Mouse (Mus musculus) hindbrain, embryonic 15.5 days (tissue): ENCODE measurements around the gene Afp. TPM values are rescaled to one million over a fixed set of nuclear protein-coding genes. Genes with fewer than 3 reads are reported as not detected.

Experiments used
- ATAC-seq: fragments of 200-750 bp; cut with Nextera tagmentation; 2 replicates; pipeline ENCODE4 v1.8.0; 2017; ENCODE audit warnings: low read depth, moderate number of reproducible peaks, moderate TSS enrichment; ENCODE audit not compliant: low FRiP score
- H3K27ac ChIP-seq: fragments of 300-500 bp; sonication (generic); replicated peaks from 2 replicates; pipeline ENCODE4 v1.5.1; 2015; ENCODE audit warnings: mild to moderate bottlenecking, inconsistent platforms
- H3K27me3 ChIP-seq: fragments of 300-500 bp; sonication (generic); 2 replicates; pipeline ENCODE4 v1.6.1; 2015; ENCODE audit warnings: control low read depth, inconsistent platforms
- H3K36me3 ChIP-seq: fragments of 300-500 bp; sonication (generic); 2 replicates; pipeline ENCODE4 v1.6.1; 2015; ENCODE audit warnings: control low read depth, inconsistent platforms
- H3K4me1 ChIP-seq: fragments of 300-500 bp; sonication (generic); replicated peaks from 2 replicates; pipeline ENCODE4 v1.6.1; 2015; ENCODE audit warnings: control low read depth, inconsistent platforms
- H3K4me2 ChIP-seq: fragments of 300-500 bp; sonication (generic); 2 replicates; pipeline ENCODE4 v1.6.1; 2015; ENCODE audit warnings: moderate library complexity, mild to moderate bottlenecking, inconsistent platforms
- H3K4me3 ChIP-seq: fragments of 300-500 bp; sonication (generic); 2 replicates; pipeline ENCODE4 v1.5.1; 2015; ENCODE audit warnings: mild to moderate bottlenecking, inconsistent platforms
- H3K9ac ChIP-seq: fragments of 300-500 bp; sonication (generic); 2 replicates; pipeline ENCODE4 v1.6.1; 2015; ENCODE audit warnings: inconsistent platforms
- H3K9me3 ChIP-seq: fragments of 300-500 bp; sonication (generic); 2 replicates; pipeline ENCODE4 v1.6.1; 2016; ENCODE audit warnings: control low read depth, inconsistent platforms
- WGBS: fragments of 180-500 bp; shearing (Covaris S2); methylation state at CpG from one replicate; pipeline ENCODE4 v1.1.7; 2015; 5-methylcytosine and 5-hydroxymethylcytosine counted together
- polyA plus RNA-seq: library from polyadenylated mRNA; unstranded; fragments of >200 nt; fragmentation: Nextera tagmentation; extraction: Ambion mirVana; gene quantifications from 2 replicates; pipeline ENCODE4 v1.2.1, GENCODE M21; 2015

Gene Afp
- polyA plus RNA-seq, 1 experiment from 2014 or later = 3.0 TPM

GRCm38 (mm10) chr5:90509828-90510592, 19.5 kb downstream of the Afp start:
- Histone ChIP-seq H3K36me3 (no peaks in the 10 kb centered on the region), H3K27ac (no peak overlapping the region), H3K4me2 (no peak overlapping the region), H3K4me3 (no peak overlapping the region), H3K9me3 (no peaks in the 10 kb centered on the region), H3K4me1 (no peaks in the 10 kb centered on the region), H3K9ac (no peak overlapping the region), H3K27me3 (no peaks in the 10 kb centered on the region)
- ATAC-seq = no peak
- 92% methylated on average over 5 of the region's 5 CpGs for WGBS

- no peaks in the 10 kb centered on the region for H3K4me1 ChIP-seq
- H3K4me2 ChIP-seq = no peak overlapping the region
- WGBS = 89% methylated on average over 6 of the region's 6 CpGs
- H3K27me3 ChIP-seq = no peaks in the 10 kb centered on the region
- H3K36me3 ChIP-seq = no peaks in the 10 kb centered on the region
- H3K27ac ChIP-seq = no peak overlapping the region
- H3K9me3 ChIP-seq = no peaks in the 10 kb centered on the region
- ATAC-seq = no peak
- no peak overlapping the region for H3K9ac ChIP-seq
- H3K4me3 ChIP-seq = no peak overlapping the region
These were observed 21.9 kb downstream of the Afp start for GRCm38 (mm10) chr5:90512288-90512955.

- no peak overlapping the region for H3K4me3 ChIP-seq
- no peak overlapping the region for H3K4me2 ChIP-seq
- no peak for ATAC-seq
- 92% methylated on average over 6 of the region's 6 CpGs for WGBS
- H3K9ac ChIP-seq = no peak overlapping the region
- H3K9me3 ChIP-seq = no peaks in the 10 kb centered on the region
- no peaks in the 10 kb centered on the region for H3K36me3 ChIP-seq
- no peaks in the 10 kb centered on the region for H3K4me1 ChIP-seq
- H3K27ac ChIP-seq = no peak overlapping the region
- H3K27me3 ChIP-seq = no peaks in the 10 kb centered on the region
These were observed 25.0 kb downstream of the Afp start for GRCm38 (mm10) chr5:90515561-90515960.

- no peaks in the 10 kb centered on the region for H3K9me3 ChIP-seq
- 93% methylated on average over 6 of the region's 6 CpGs for WGBS
- no peak for ATAC-seq
These were observed 28.0 kb downstream of the Afp start, which contains the start of gene Afm for GRCm38 (mm10) chr5:90518356-90519100. TSS of gene Afm (plus strand) at chr5:90518932.

GRCm38 (mm10) chr5:90551191-90551590, 60.7 kb downstream of the Afp start:
- no peak overlapping the region for H3K4me3 ChIP-seq
- no peak overlapping the region for H3K27ac ChIP-seq
- H3K4me1 ChIP-seq = no peaks in the 10 kb centered on the region
- ATAC-seq = no peak
- no peak overlapping the region for H3K9ac ChIP-seq
- no peaks in the 10 kb centered on the region for H3K36me3 ChIP-seq
- WGBS = 86% methylated on average over 8 of the region's 8 CpGs
- H3K4me2 ChIP-seq = no peak overlapping the region
- H3K9me3 ChIP-seq = no peaks in the 10 kb centered on the region
- no peaks in the 10 kb centered on the region for H3K27me3 ChIP-seq

More at GRCm38 (mm10) chr5:90518356-90519100, 28.0 kb downstream of the Afp start, which contains the start of gene Afm:
- Histone ChIP-seq H3K4me1 (no peaks in the 10 kb centered on the region), H3K9ac (no peak within 1 kb of the TSS), H3K36me3 (no peaks in the 10 kb centered on the region), H3K27ac (no peak within 1 kb of the TSS), H3K27me3 (no peaks in the 10 kb centered on the region), H3K4me2 (no peak within 1 kb of the TSS), H3K4me3 (no peak within 1 kb of the TSS)

- Histone ChIP-seq H3K4me2 (no peak overlapping the region), H3K9ac (no peak overlapping the region), H3K4me3 (no peak overlapping the region), H3K4me1 (no peaks in the 10 kb centered on the region), H3K27me3 (no peaks in the 10 kb centered on the region), H3K9me3 (no peaks in the 10 kb centered on the region), H3K27ac (no peak overlapping the region), H3K36me3 (no peaks in the 10 kb centered on the region)
- 86% methylated on average over 3 of the region's 3 CpGs for WGBS
- no peak for ATAC-seq
These were observed 65.5 kb downstream of the Afp start for GRCm38 (mm10) chr5:90556052-90556451.

Other genes starting within 250 kb of the Afp start
- gene Ankrd17, start 124.2 kb upstream of the Afp start, polyA plus RNA-seq = 26.5 and 28.8 TPM in 2 replicates
- 4.7 and 4.8 TPM in 2 replicates for gene Gm9958, start 123.5 kb upstream of the Afp start, polyA plus RNA-seq
- 1.3 TPM in 1 of 2 replicates, not detected in the other for gene Alb, start 29.8 kb upstream of the Afp start, polyA plus RNA-seq
- gene Afm, start 28.2 kb downstream of the Afp start, polyA plus RNA-seq = not detected in 2 replicates
- gene 5830473C10Rik, start 70.4 kb downstream of the Afp start, polyA plus RNA-seq = 0.08 TPM in 1 of 2 replicates, not detected in the other
- gene Rassf6, start 149.9 kb downstream of the Afp start, polyA plus RNA-seq = 2.4 TPM in 2 replicates